Mouse (Mus musculus) adrenal gland, adult 8-10 months (tissue): ENCODE measurements around the gene AW146154. TPM values are rescaled to one million over a fixed set of nuclear protein-coding genes. Genes with fewer than 3 reads are reported as not detected.
"Not testable (repeated sequence)": the region's sequence is repeated elsewhere in the genome, so short reads cannot be mapped to it uniquely, and the experiment has no call there.

Experiments
- DNase-seq: peaks from one replicate; pipeline ENCODE4 v3.0.0; 2022
- total RNA-seq, 4 experiments: library from RNA; stranded (reverse); gene quantifications; 2 replicates each; pipeline ENCODE4 v1.2.4; 2022

AW146154 gene
- total RNA-seq: 10 to 100 TPM; 11.7 to 18.0 (median 13.9) TPM

DNA sequence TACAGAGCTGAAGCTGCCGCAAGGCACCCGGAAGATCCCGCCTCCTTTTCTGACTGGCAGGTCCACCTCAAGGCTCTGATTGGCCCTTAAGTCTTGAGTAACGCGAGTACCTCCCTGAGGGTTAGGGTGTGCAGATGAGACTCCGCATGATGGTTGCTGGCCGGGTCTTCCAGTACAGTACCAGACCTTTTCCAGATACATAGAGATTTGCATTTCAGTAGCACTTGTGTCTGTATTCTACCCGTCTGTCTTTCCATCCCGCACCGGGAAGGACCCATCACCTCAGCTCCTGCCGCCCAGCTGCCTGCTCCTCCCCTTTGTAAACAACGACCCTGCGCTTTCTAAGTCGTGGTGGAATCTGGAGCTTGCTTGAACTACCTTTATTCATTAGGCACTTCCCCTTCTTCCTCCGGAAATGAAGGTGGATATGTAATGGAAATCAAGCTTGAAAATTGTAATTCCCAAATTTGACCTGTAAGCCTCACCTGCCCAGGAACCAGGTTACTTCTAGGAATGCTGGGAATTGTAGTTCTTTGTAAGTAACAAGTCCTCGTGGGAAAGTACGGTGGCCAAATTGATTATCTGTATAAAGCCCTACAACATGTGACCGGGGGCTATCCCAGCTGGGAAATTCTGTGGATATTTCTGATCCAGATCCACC is at the start of gene AW146154, which contains the start of gene Gm20449:
AW146154 (minus strand) TSS at position 502 of the 661 bp plus-strand sequence.
Gm20449 (minus strand) TSS at position 29 of the 661 bp plus-strand sequence.
- peak; percentile 97 for DNase-seq

DNA sequence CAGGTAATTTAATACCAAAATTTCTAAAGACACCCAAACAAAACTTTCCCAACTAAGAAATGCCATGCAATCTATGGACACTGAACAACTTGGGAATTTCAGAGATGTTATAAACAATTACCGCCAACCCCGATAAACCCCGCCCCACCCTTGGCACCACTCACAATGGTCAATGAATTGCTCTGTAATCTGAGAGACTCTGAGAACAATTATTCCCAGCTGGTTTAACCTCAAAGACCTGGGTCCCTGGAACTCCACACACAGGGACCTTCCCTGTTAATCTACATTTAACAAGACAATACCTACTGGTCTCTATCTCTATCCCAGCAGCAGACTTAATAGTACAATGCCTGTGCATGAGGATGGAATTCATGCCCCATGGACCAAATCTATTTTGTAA is 13.0 kb upstream of the AW146154 start:
- no peak for DNase-seq

DNA sequence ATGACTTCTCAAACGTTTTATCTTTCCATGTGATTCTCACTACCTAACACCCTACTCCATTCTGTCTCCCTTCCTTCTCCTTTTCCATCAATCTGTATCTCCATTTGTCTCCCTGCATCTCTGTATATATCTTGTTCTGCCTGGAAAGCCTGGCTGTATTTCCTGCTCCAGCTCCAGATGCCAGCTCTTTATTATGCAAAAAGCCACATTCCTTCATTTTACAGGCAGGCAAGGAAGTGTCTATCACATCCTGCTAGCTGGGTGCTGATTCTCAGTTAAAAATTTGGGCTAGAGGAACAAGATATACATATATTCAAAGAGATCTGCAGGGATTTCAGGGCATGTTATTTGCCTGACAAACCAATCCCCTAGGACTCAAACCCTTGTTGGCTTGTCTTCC is 12.5 kb upstream of the AW146154 start:
- no peak for DNase-seq

DNA sequence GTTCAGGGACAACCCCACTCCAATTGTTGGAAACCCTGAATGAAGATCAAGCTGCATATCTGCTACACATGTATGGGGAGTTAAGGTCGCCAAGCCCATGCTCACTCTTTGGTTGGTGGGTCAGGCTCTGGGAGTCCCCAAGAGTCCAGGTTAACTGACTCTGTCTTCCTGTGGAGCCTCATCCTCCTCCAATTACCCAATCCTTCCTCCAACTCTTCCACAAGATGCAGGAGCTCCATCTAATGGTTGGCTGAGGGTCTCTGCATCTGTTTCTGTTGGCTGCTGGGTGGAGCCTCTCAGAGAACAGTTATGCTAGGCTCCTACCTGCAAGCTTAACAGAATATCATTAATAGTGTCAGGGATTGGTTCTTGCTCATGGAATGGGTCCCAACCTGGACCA is 2.7 kb upstream of the AW146154 start:
- no peak for DNase-seq

DNA sequence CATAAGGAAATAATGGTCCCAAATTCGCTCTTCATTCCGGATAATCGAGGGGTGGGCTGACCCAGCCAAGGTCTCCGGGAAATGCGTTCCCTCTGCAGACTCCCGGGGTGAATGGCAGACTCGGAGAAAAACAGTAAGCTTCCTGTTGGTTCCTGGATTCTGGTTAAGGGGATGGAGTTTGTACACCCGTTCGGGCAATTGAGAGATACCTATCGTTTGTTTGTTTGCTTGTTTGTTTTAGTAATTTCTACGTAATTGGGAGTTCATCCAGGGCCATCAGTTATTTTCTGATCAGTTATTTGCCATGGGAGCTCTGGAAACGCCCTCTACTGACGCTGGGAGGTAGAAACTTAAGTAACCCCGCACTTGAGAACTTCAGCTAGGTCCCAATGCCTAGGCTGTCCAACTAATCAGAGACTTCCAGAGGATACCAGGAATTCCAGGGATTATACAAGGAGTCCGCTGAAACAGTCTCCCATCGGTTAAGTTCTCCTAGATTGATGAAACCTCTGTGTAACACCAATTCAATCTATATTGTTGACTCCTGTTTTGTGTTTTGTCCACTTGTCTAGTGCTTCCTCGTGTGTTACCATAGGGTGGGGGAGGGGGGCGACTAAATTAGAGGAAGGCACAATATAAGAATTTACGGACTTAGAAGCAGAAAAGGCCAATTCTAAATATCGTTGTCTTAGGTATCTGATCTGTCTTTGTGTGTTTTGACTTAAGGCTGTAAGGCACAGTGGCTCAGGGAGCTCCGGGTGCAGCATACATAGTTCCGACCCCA is 653 bp upstream of the AW146154 start:
- peak; percentile 67 for DNase-seq

GRCm38 (mm10) chr7:41499018-41499388 is 687 bp downstream of the AW146154 start:
- not testable (repeated sequence) for DNase-seq

GRCm38 (mm10) chr7:41498464-41498863 is 1.2 kb downstream of the AW146154 start:
- not testable (repeated sequence) for DNase-seq

DNA sequence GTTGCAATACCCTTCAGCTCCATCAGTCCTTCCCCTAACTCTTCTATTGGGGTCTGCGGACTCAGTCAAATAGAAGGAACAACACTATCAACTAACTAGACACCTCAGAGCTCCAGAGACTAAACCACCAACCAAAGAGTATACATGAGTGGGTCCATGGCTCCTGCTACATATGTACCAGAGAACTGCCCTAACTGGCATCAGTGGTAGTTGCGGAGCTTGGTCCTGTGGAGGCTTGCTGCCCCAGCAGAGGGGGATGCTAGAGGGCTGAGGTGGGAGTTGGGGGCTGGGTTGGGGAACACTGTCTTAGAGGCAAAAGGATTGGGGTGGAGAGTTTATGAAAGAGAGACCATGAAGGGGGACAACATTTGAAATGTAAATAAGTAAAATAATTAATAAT is 1.8 kb downstream of the AW146154 start:
- no peak for DNase-seq

GRCm38 (mm10) chr7:41451864-41452263 is 47.8 kb downstream of the AW146154 start:
- no peak for DNase-seq

DNA sequence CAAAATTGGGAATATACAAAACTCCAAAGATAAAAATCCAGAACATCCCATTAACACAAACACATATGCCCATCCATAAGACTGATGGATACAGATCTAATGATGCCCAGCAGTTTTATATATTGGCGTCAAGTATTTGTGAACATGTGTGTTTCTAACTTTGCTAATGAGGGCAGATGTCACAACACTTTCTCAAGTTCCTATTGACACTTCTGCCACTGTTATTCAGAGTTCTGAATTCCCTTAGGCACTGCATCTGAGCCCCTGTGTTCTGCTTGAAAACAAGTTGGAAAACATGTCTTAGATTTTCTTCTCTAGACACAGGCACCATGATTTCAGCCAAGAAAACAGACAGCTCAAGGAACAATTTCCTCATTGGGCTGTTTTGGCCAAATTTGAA is 51.1 kb downstream of the AW146154 start, which contains the start of gene Vmn2r57:
Vmn2r57 (minus strand) TSS at position 101 of the 400 bp plus-strand sequence.
- not testable (repeated sequence) for DNase-seq

Other genes starting within 250 kb of the AW146154 start
- 10 to 100 TPM; 16.6 to 21.3 (median 19.2) TPM for gene AI987944, start 106.5 kb downstream of the AW146154 start, total RNA-seq
- under 1 TPM; 0.31 to 0.68 (median 0.44) TPM for gene Vmn2r57, start 51.2 kb downstream of the AW146154 start, total RNA-seq
- under 1 TPM; 0.06 to 0.37 (median 0.09) TPM for gene Gm20449, start 473 bp downstream of the AW146154 start, total RNA-seq
- gene Gm6871, start 73.8 kb upstream of the AW146154 start, total RNA-seq: under 1 TPM; 0.55 to 0.67 (median 0.57) TPM
- 10 to 100 TPM; 15.7 to 32.3 (median 23.4) TPM for gene 2610021A01Rik, start 99.3 kb upstream of the AW146154 start, total RNA-seq
- gene Zfp788, start 133.3 kb upstream of the AW146154 start, total RNA-seq: 10 to 100 TPM; 13.8 to 22.2 (median 17.9) TPM